Mouse (Mus musculus) heart, embryonic 12.5 days (tissue): ENCODE results near the gene Lmo4. TPM values are rescaled to one million over a fixed set of nuclear protein-coding genes. Genes with fewer than 3 reads are reported as not detected.
A peak's percentile ranks its signal among the peaks of the same experiment; 100 is the strongest.

Experiments
- ATAC-seq: fragments of 200-750 bp; cut with Nextera tagmentation; 2 replicates; pipeline ENCODE4 v1.8.0; 2017; ENCODE audit warnings: moderate TSS enrichment, moderate library complexity; ENCODE audit not compliant: insufficient number of reproducible peaks, low FRiP score
- H3K27ac ChIP-seq: fragments of 300-500 bp; sonication (generic); 2 replicates; pipeline ENCODE4 v1.5.1; 2016; ENCODE audit warnings: mild to moderate bottlenecking, moderate library complexity; ENCODE audit not compliant: poor library complexity, severe bottlenecking
- H3K27me3 ChIP-seq: fragments of 300-500 bp; sonication (generic); replicated peaks from 2 replicates; pipeline ENCODE4 v1.6.1; 2016; ENCODE audit warnings: mild to moderate bottlenecking, moderate library complexity
- H3K36me3 ChIP-seq: fragments of 300-500 bp; sonication (generic); 2 replicates; pipeline ENCODE4 v1.6.1; 2016; ENCODE audit warnings: mild to moderate bottlenecking, moderate library complexity
- H3K4me1 ChIP-seq: fragments of 300-500 bp; sonication (generic); replicated peaks from 2 replicates; pipeline ENCODE4 v1.6.1; 2016; ENCODE audit warnings: mild to moderate bottlenecking
- H3K4me2 ChIP-seq: fragments of 300-500 bp; sonication (generic); 2 replicates; pipeline ENCODE4 v1.6.1; 2016; ENCODE audit warnings: mild to moderate bottlenecking, moderate library complexity
- H3K4me3 ChIP-seq: fragments of 300-500 bp; sonication (generic); 2 replicates; pipeline ENCODE4 v1.5.1; 2016; ENCODE audit warnings: mild to moderate bottlenecking
- H3K9ac ChIP-seq: fragments of 300-500 bp; sonication (generic); 2 replicates; pipeline ENCODE4 v1.6.1; 2016; ENCODE audit warnings: mild to moderate bottlenecking, moderate library complexity
- H3K9me3 ChIP-seq: fragments of 300-500 bp; sonication (generic); replicated peaks from 2 replicates; pipeline ENCODE4 v1.6.1; 2016; ENCODE audit warnings: mild to moderate bottlenecking, moderate library complexity
- WGBS: fragments of 180-500 bp; shearing (Covaris S2); methylation state at CpG from one replicate; pipeline ENCODE4 v1.1.7; 2016; 5-methylcytosine and 5-hydroxymethylcytosine counted together
- polyA plus RNA-seq: library from polyadenylated mRNA; unstranded; fragments of >200 nt; fragmentation: Nextera tagmentation; extraction: Ambion mirVana; gene quantifications from 2 replicates; pipeline ENCODE4 v1.2.1, GENCODE M21; 2016

Gene Lmo4
- 44.9 and 45.9 TPM in 2 replicates for polyA plus RNA-seq

DNA sequence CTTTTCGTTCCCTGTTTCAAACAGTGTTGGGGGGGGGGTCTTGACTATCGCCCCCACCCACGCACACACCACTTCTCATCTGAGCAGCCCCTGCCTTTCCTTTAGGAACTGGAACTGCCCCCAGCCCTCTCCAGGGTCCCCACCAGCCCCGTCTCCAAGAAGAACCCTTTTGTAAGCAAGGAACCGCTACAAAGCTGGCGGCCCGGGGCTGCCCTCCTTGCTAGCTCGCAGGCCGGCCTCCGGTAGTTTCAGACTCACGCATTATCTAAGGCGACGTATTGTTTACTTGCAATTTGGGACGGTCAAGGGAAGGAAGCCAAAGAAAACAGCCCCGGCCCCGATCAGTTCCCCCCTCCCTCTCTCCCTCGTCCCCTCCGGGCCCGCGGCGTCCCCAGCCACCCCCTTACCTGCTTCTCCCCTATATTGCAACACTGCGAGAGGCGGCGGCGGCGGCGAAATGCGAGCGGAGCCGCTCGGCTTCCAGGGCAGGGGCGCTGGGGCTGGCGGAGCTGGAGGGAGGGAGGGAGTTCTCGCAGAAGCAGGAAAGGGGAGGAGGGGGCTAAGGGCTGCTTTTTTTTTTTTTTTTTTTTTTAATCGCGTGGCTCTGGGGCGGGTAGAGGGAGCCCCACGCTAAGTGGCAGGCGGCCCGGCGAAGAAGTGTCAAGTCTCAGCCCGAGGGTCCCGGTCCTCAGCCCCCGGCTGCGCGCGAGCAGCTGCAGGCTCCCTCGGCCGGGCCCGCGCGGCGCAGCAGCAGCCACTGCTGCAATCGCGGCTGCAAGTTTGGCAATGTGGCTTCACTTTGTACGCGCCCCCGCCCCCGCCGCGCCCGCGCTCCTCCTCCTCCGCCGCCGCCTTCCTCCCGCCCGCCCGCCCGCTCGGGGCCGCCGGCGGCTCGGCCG is at the start of gene Lmo4:
Gene Lmo4 (minus strand): TSS at position 808 of the 899 bp plus-strand sequence.
- H3K27ac ChIP-seq: peak within 1 kb of the TSS; percentile 100
- H3K4me3 ChIP-seq: peak within 1 kb of the TSS; percentile 98
- H3K27me3 ChIP-seq: no peaks in the 10 kb centered on the region
- ATAC-seq: peak; percentile 82
- WGBS: under 1% methylated on average over 69 of the region's 76 CpGs
- no peaks in the 10 kb centered on the region for H3K9me3 ChIP-seq
- peak within 1 kb of the TSS; percentile 99 for H3K9ac ChIP-seq
- peaks cover 8% of the 10 kb centered on the region for H3K36me3 ChIP-seq
- H3K4me1 ChIP-seq: peaks cover 18% of the 10 kb centered on the region
- peak within 1 kb of the TSS; percentile 95 for H3K4me2 ChIP-seq

GRCm38 (mm10) chr3:144254281-144254680 is 49.3 kb upstream of the Lmo4 start:
- no peak overlapping the region for H3K27ac ChIP-seq
- no peaks in the 10 kb centered on the region for H3K9me3 ChIP-seq
- WGBS: 84% methylated on average over 5 of the region's 5 CpGs
- no peak overlapping the region for H3K9ac ChIP-seq
- no peaks in the 10 kb centered on the region for H3K36me3 ChIP-seq
- no peak overlapping the region for H3K4me3 ChIP-seq
- H3K27me3 ChIP-seq: no peaks in the 10 kb centered on the region
- no peak for ATAC-seq
- no peak overlapping the region for H3K4me2 ChIP-seq
- peaks cover 4% of the 10 kb centered on the region for H3K4me1 ChIP-seq

DNA sequence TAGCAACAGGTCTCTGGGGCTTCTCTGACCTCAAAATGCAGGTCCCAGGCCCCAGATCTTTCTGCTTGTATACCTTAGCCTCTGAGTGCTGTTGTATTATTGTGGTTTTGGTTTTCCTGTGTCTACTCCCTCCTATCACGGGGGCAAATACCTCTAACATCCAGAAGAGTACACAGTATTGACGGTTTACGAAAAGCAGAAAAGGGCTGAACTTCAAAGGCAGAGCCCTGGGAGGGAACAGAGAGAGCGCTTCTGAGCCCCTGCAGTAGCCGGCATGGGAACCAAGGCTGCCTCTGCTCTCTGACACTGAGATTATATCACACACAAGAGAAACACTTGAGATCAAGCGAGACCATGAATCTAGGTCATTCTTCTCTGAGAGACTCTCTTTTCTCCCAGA is 48.0 kb upstream of the Lmo4 start:
- Histone ChIP-seq H3K4me2 (no peak overlapping the region), H3K36me3 (no peaks in the 10 kb centered on the region), H3K9ac (no peak overlapping the region), H3K4me1 (peaks cover 4% of the 10 kb centered on the region), H3K27ac (no peak overlapping the region), H3K9me3 (no peaks in the 10 kb centered on the region), H3K27me3 (no peaks in the 10 kb centered on the region), H3K4me3 (no peak overlapping the region)
- WGBS: 46% methylated on average over 6 of the region's 6 CpGs
- no peak for ATAC-seq

DNA sequence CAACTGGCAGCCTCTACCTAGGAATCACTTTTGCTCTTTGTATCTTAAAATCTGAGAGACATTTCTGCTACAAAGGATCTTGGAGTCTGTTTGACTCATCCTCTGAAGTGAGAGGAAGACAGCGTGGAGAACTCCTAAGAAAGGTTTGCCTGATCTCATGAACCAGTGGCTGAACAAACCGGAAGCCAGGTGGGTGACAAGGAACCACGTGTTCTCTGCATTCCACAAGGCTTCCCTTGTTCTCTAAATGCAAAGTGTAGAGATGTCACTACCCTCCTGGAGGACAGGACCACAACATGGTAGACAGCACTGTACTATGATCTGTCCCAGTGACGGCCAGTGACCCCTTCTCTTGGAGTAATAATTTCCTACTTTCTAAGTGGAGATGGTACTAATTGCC is 47.1 kb upstream of the Lmo4 start:
- Histone ChIP-seq H3K4me2 (no peak overlapping the region), H3K4me1 (peaks cover 4% of the 10 kb centered on the region), H3K9me3 (no peaks in the 10 kb centered on the region), H3K36me3 (no peaks in the 10 kb centered on the region), H3K27me3 (no peaks in the 10 kb centered on the region), H3K9ac (no peak overlapping the region), H3K4me3 (no peak overlapping the region), H3K27ac (no peak overlapping the region)
- WGBS: 80% methylated on average over 4 of the region's 4 CpGs
- ATAC-seq: no peak

GRCm38 (mm10) chr3:144242025-144242673 is 37.1 kb upstream of the Lmo4 start:
- ATAC-seq: no peak
- Histone ChIP-seq H3K36me3 (no peaks in the 10 kb centered on the region), H3K4me2 (no peak overlapping the region), H3K27me3 (no peaks in the 10 kb centered on the region), H3K4me1 (no peaks in the 10 kb centered on the region), H3K9ac (no peak overlapping the region), H3K9me3 (0 out of 2 replicates have a peak, but pooled peaks cover 6% of the 10 kb centered on the region), H3K27ac (no peak overlapping the region), H3K4me3 (no peak overlapping the region)
- 25% methylated on average over 15 of the region's 15 CpGs for WGBS

DNA sequence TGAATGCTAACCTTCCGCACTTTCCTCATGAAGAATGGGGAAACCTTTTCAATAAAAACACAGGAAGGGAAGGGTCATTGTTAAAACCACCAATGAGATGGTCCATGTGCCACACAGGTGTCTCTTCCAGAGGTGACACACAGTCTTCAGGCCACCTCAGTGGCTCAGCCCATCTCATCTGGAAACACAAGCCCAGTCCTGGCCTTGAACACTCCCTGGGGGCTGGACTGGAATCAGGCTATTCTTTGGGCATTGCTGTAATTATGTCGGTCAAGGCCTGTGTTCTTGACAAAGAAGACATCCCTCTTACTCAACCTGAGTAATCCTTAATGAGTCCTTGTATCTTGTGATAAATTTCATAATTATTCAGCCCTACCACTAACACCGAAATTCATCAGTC is 36.1 kb upstream of the Lmo4 start:
- H3K9ac ChIP-seq: no peak overlapping the region
- no peaks in the 10 kb centered on the region for H3K4me1 ChIP-seq
- ATAC-seq: no peak
- H3K36me3 ChIP-seq: no peaks in the 10 kb centered on the region
- H3K4me2 ChIP-seq: no peak overlapping the region
- H3K4me3 ChIP-seq: no peak overlapping the region
- H3K27ac ChIP-seq: no peak overlapping the region
- WGBS: 93% methylated on average over 3 of the region's 3 CpGs
- 0 out of 2 replicates have a peak, but pooled peaks cover 6% of the 10 kb centered on the region for H3K9me3 ChIP-seq
- no peaks in the 10 kb centered on the region for H3K27me3 ChIP-seq

GRCm38 (mm10) chr3:144238482-144238881 is 33.5 kb upstream of the Lmo4 start:
- H3K27ac ChIP-seq: no peak overlapping the region
- H3K4me2 ChIP-seq: no peak overlapping the region
- ATAC-seq: no peak
- no peaks in the 10 kb centered on the region for H3K36me3 ChIP-seq
- H3K9me3 ChIP-seq: 0 out of 2 replicates have a peak, but pooled peaks cover 6% of the 10 kb centered on the region
- WGBS: 91% methylated on average over 11 of the region's 11 CpGs
- peaks cover 4% of the 10 kb centered on the region for H3K4me1 ChIP-seq
- no peak overlapping the region for H3K9ac ChIP-seq
- H3K4me3 ChIP-seq: no peak overlapping the region
- no peaks in the 10 kb centered on the region for H3K27me3 ChIP-seq

DNA sequence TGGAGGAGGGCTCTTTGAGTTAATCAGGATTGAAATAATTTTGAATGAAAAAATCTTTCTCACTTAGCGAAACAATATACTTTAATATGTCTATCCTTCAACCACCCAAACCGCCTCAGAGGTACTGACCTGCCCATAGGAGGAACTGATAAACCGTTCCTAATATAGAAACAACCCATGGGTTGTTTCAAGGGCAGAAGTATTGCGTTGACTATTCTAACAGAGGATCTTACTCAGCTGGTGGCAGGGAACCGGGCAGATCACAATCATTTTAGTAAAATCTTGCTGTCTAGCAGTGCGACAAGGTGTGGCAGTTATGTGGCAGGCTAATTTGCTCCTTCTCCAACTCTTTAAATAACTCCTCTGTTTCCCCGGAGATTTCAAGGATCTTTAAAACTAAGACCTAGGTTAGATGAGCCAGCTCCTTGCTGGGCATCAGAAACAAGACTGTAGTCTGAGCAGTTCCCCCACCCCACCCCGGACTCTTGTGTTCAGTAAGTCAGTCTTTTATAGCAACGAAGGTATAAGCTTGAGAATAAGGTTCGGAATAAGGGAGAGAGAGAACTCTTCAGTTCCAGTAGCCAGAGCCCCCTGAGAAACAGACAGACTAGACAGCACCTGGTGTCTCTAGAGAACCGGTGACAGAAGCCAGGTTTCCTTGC is 27.5 kb upstream of the Lmo4 start:
- Histone ChIP-seq H3K9me3 (no peaks in the 10 kb centered on the region), H3K4me3 (no peak overlapping the region), H3K4me2 (peak overlapping the region; percentile 39), H3K36me3 (no peaks in the 10 kb centered on the region), H3K9ac (no peak overlapping the region), H3K27me3 (no peaks in the 10 kb centered on the region), H3K4me1 (peaks cover 30% of the 10 kb centered on the region), H3K27ac (no peak overlapping the region)
- WGBS: 48% methylated on average over 11 of the region's 11 CpGs
- ATAC-seq: no peak

GRCm38 (mm10) chr3:144231931-144232330 is 26.9 kb upstream of the Lmo4 start:
- Histone ChIP-seq H3K27me3 (no peaks in the 10 kb centered on the region), H3K9me3 (no peaks in the 10 kb centered on the region), H3K4me3 (no peak overlapping the region), H3K4me2 (no peak overlapping the region), H3K9ac (no peak overlapping the region), H3K27ac (no peak overlapping the region), H3K4me1 (peaks cover 30% of the 10 kb centered on the region), H3K36me3 (no peaks in the 10 kb centered on the region)
- WGBS: 78% methylated on average over 6 of the region's 6 CpGs
- no peak for ATAC-seq

DNA sequence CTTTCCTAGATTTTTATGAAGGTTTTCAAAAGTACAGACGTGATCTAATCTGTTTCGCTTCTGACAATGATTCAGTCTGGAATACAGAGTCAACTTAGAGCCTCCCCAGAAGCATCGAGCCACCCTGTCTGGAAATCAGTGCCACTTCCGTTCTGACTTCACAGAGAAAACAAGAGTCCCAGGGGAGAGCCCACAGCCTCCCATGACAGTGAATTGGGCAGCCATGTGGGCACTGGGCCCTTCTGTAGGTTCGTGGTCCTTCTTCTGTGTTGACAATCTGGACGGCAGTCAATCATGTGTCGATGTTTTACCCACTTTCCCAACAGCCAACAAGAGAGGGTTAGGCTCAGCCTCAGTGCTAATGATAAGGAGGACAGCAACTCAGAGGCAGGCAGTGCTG is 26.4 kb upstream of the Lmo4 start:
- no peak overlapping the region for H3K4me2 ChIP-seq

DNA sequence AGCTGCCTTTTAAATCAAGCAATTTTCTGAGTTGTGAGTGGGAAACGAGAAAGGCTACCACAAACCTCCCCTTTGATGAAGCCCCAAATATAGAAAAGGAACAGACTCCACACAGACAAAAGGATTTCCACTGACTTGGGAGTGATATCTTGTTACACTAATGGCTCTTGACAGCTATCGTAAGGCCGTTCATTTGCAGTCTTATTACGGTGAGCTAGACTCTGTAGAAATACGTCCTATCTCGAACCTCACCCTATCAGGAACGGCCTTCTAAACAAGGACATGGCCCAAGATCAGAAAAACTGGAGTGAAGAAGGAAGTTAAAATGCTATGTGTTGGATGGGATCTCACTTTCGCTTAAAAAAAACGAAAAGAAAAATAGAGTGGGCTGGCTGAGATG is 25.0 kb upstream of the Lmo4 start:
- Histone ChIP-seq H3K27ac (no peak overlapping the region), H3K9me3 (no peaks in the 10 kb centered on the region), H3K9ac (no peak overlapping the region), H3K4me3 (no peak overlapping the region), H3K27me3 (no peaks in the 10 kb centered on the region), H3K36me3 (no peaks in the 10 kb centered on the region), H3K4me1 (peaks cover 30% of the 10 kb centered on the region), H3K4me2 (no peak overlapping the region)
- ATAC-seq: no peak
- WGBS: 43% methylated on average over 9 of the region's 9 CpGs

More for the DNA sequence above, 26.4 kb upstream of the Lmo4 start:
- Histone ChIP-seq H3K9ac (no peak overlapping the region), H3K4me3 (no peak overlapping the region), H3K27ac (no peak overlapping the region), H3K27me3 (no peaks in the 10 kb centered on the region), H3K9me3 (no peaks in the 10 kb centered on the region), H3K4me1 (peaks cover 30% of the 10 kb centered on the region), H3K36me3 (no peaks in the 10 kb centered on the region)
- WGBS: 59% methylated on average over 7 of the region's 7 CpGs
- no peak for ATAC-seq
